Comparison of ENCODE assay signal across 8 mouse cellular contexts in genomic region chr6:53817763-53818174, GRCm38 (mm10). TPM values are rescaled to one million over a fixed set of nuclear protein-coding genes. Genes with fewer than 3 reads are reported as not detected.
DNase-seq lines count a peak whose midpoint lies in the region; ATAC-seq and TF ChIP-seq lines count a peak whose summit lies in the region.

No protein-coding gene starts in this region.

- H3K9ac ChIP-seq in embryonic facial prominence, embryonic 14.5 days (ENCODE audit: low read depth, low read length), result peak overlapping the region; percentile 77
- peak overlapping the region; percentile 24 for H3K9ac ChIP-seq in hindbrain, embryonic 16.5 days (ENCODE audit: low read depth, low read length)
- peak overlapping the region; percentile 40 for H3K9ac ChIP-seq in lung, embryonic 15.5 days

- no peaks in the 10 kb centered on the region for H3K36me3 ChIP-seq in kidney, adult 2 months (ENCODE audit: control insufficient read depth, insufficient read depth, low read length)
- H3K36me3 ChIP-seq in embryonic facial prominence, embryonic 14.5 days (ENCODE audit: control insufficient read depth, insufficient read depth, low read length), result peaks cover 16% of the 10 kb centered on the region; the same call in 1 of the 2 replicates
- no peaks in the 10 kb centered on the region for H3K36me3 ChIP-seq in hindbrain, embryonic 16.5 days (ENCODE audit: control insufficient read depth, insufficient read depth, low read length)
- no peaks in the 10 kb centered on the region for H3K36me3 ChIP-seq in lung, embryonic 15.5 days

- 0 out of 2 replicates have a peak, but pooled peaks cover 4% of the 10 kb centered on the region for H3K4me1 ChIP-seq in kidney, adult 2 months (ENCODE audit: control insufficient read depth, insufficient read depth, low read length)
- peaks cover 39% of the 10 kb centered on the region for H3K4me1 ChIP-seq in embryonic facial prominence, embryonic 14.5 days (ENCODE audit: control insufficient read depth, insufficient read depth, low read length)
- H3K4me1 ChIP-seq in hindbrain, embryonic 16.5 days (ENCODE audit: control insufficient read depth, insufficient read depth, low read depth, low read length), result peaks cover 24% of the 10 kb centered on the region
- H3K4me1 ChIP-seq in lung, embryonic 15.5 days, result peaks cover 60% of the 10 kb centered on the region

- H3K9me3 ChIP-seq in embryonic facial prominence, embryonic 14.5 days (ENCODE audit: control insufficient read depth, low read length), result no peaks in the 10 kb centered on the region
- H3K9me3 ChIP-seq in hindbrain, embryonic 16.5 days (ENCODE audit: control insufficient read depth, low read length), result no peaks in the 10 kb centered on the region
- H3K9me3 ChIP-seq in lung, embryonic 15.5 days, result no peaks in the 10 kb centered on the region

- ATAC-seq in embryonic facial prominence, embryonic 14.5 days (ENCODE audit: low read depth), result no peak
- no peak for ATAC-seq in hindbrain, embryonic 16.5 days
- no peak for ATAC-seq in lung, embryonic 15.5 days (ENCODE audit: borderline replicate concordance, extremely low read depth, low FRiP score, low TSS enrichment)

- peak overlapping the region; percentile 92 for H3K4me2 ChIP-seq in embryonic facial prominence, embryonic 14.5 days (ENCODE audit: low read depth, low read length)
- peak overlapping the region; percentile 92 for H3K4me2 ChIP-seq in hindbrain, embryonic 16.5 days (ENCODE audit: low read length)
- peak overlapping the region; percentile 91 for H3K4me2 ChIP-seq in lung, embryonic 15.5 days

- no peak for DNase-seq in kidney, adult 2 months
- no peak for DNase-seq in kidney, adult 18-20 months
- DNase-seq in embryonic facial prominence, embryonic 14.5 days (ENCODE audit: low spot score), result no peak
- peak; percentile 68 for DNase-seq in retina, postnatal 1 day
- no peak for DNase-seq in cerebellum, postnatal 36 days
- DNase-seq in layer of hippocampus, adult 9-10 months (ENCODE audit: low spot score), result no peak

- TF ChIP-seq POLR2A in kidney, adult 2 months (IDR thresholded peaks at IDR 0.05; ENCODE audit: low read depth, low read length), result no peak

- WGBS in kidney, adult 2 months, result 13% methylated on average over 33 of the region's 33 CpGs
- WGBS in embryonic facial prominence, embryonic 14.5 days, result 28% methylated on average over 28 of the region's 33 CpGs
- 21% methylated on average over 31 of the region's 33 CpGs for WGBS in hindbrain, embryonic 16.5 days
- 11% methylated on average over 33 of the region's 33 CpGs for WGBS in lung, embryonic 15.5 days

- no peak overlapping the region for H3K27ac ChIP-seq in kidney, adult 2 months (ENCODE audit: insufficient read depth, low read depth, low read length)
- H3K27ac ChIP-seq in embryonic facial prominence, embryonic 14.5 days (replicated peaks; ENCODE audit: low read depth, low read length), result no peak overlapping the region
- H3K27ac ChIP-seq in hindbrain, embryonic 16.5 days (ENCODE audit: low read depth, low read length), result no peak overlapping the region
- H3K27ac ChIP-seq in lung, embryonic 15.5 days, result no peak overlapping the region

- H3K4me3 ChIP-seq in kidney, adult 2 months (ENCODE audit: insufficient read depth, low read depth, low read length), result peak overlapping the region; percentile 56
- H3K4me3 ChIP-seq in embryonic facial prominence, embryonic 14.5 days (ENCODE audit: low read depth, low read length), result peak overlapping the region; percentile 59
- peak overlapping the region; percentile 59 for H3K4me3 ChIP-seq in hindbrain, embryonic 16.5 days (ENCODE audit: low read length)
- H3K4me3 ChIP-seq in lung, embryonic 15.5 days, result peak overlapping the region; percentile 63

- no peaks in the 10 kb centered on the region for H3K27me3 ChIP-seq in kidney, adult 2 months (replicated peaks; ENCODE audit: control insufficient read depth, insufficient read depth, low read length)
- H3K27me3 ChIP-seq in embryonic facial prominence, embryonic 14.5 days (replicated peaks; ENCODE audit: control insufficient read depth, insufficient read depth, low read length), result peaks cover 3% of the 10 kb centered on the region; the same call in 1 of the 2 replicates
- peaks cover 8% of the 10 kb centered on the region; the same call in 1 of the 2 replicates for H3K27me3 ChIP-seq in hindbrain, embryonic 16.5 days (replicated peaks; ENCODE audit: control insufficient read depth, insufficient read depth, low read length)
- H3K27me3 ChIP-seq in lung, embryonic 15.5 days, result peaks cover 44% of the 10 kb centered on the region

- TF ChIP-seq CTCF in kidney, adult 2 months (conservative IDR thresholded peaks at IDR 0.05; ENCODE audit: insufficient read depth, insufficient read length, low read depth, low read length), result no peak

RNA-seq across cellular contexts. Expression of gene Tril, which starts 2.9 kb away (rescaled TPM):
- 17.3 and 18.9 TPM in 2 replicates for polyA plus RNA-seq in kidney, adult 2 months (2012; rRNA removed)
- 27.0 and 35.9 TPM in 2 replicates for polyA plus RNA-seq in embryonic facial prominence, embryonic 14.5 days (2014; fragmentation: Nextera tagmentation; extraction: Ambion mirVana)
- polyA plus RNA-seq in hindbrain, embryonic 16.5 days (2015; fragmentation: Nextera tagmentation; extraction: Ambion mirVana), result 21.4 and 21.7 TPM in 2 replicates
- polyA plus RNA-seq in lung, embryonic 15.5 days (2015; fragmentation: Nextera tagmentation; extraction: Ambion mirVana), result 48.4 and 50.7 TPM in 2 replicates

Comparison
In these comparisons a context has a peak if more than half of its experiments do, and no peak if none do; other contexts are left out.
1. H3K9ac ChIP-seq: peak in every context shown above with its lines; median percentile 77 in embryonic facial prominence, embryonic 14.5 days; 40 in lung, embryonic 15.5 days; 24 in hindbrain, embryonic 16.5 days.